Mouse (Mus musculus) mature B cell (primary cell): ENCODE results near the gene Luc7l3.
"Not testable (repeated sequence)": the region's sequence is repeated elsewhere in the genome, so short reads cannot be mapped to it uniquely, and the experiment has no call there.

Experiments used
- in situ Hi-C: fragments of 300-500 bp; cut with MboI; formaldehyde crosslinking; loops from 2 replicates; pipeline ENCODE4 v1.14.3; 2019

Gene Luc7l3

DNA sequence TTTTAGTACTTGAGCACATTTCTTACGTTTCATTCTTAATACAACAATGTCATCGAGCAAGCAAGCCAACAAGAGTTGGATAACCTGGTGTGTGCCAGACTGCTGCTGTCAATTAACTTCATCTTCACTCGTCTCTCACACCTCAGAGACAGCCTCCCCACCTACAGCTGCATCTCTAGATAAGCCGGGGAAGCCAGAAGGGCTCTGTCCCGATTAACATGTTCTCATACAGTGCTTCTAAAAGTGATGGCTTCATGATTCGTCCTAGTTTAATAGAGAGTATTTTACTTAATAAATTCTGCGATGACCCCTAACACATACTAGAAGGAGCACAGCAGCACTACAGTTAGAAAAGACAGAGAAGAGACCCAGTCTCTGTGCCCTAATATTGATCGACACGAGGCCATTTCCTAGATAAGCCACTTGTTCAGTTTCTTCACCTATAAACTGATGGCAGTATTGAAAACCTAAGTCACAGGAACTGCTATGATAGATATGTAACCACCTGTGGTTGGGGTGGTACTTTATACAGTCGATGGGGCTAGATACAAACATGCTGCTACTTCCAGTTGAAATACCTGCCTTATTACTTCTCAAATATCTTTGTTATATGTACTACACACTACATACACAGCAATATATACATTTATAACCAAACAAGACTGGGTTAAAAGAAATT is 31.6 kb downstream of the Luc7l3 start:
- in situ Hi-C loops = no loop called here

GRCm38 (mm10) chr11:94287105-94287504 is 34.7 kb downstream of the Luc7l3 start:
- in situ Hi-C loops = no loop called here

GRCm38 (mm10) chr11:94285886-94286574 is 35.8 kb downstream of the Luc7l3 start:
- in situ Hi-C loops = no loop called here

- in situ Hi-C loops = no loop called here
These were observed 38.2 kb downstream of the Luc7l3 start for GRCm38 (mm10) chr11:94283536-94284099.

DNA sequence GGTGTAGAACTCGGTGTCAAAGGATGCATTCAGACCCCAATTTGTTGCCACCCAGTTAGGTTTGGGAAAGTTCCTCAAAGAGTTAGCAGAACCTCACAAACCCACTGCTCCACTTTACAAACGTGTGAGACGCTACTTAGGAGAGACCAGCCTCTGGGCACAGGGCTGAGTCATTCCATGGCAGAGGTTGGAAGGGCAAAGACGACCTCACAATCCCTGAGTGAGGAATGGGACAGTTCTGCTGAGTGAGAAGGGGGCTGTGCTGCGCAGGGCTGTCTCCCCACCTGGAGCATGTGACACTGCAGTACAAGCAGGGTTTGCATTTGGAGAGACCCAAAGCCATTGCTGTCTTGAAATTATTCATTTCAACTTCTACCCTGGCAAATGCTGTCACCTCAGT is 39.5 kb downstream of the Luc7l3 start:
- in situ Hi-C loops = no loop called here

- in situ Hi-C loops = no loop called here
These were observed 40.3 kb downstream of the Luc7l3 start, which contains the start of gene Gm21885 for GRCm38 (mm10) chr11:94281199-94282181. Gene Gm21885, plus strand, starts transcription at chr11:94281873.

DNA sequence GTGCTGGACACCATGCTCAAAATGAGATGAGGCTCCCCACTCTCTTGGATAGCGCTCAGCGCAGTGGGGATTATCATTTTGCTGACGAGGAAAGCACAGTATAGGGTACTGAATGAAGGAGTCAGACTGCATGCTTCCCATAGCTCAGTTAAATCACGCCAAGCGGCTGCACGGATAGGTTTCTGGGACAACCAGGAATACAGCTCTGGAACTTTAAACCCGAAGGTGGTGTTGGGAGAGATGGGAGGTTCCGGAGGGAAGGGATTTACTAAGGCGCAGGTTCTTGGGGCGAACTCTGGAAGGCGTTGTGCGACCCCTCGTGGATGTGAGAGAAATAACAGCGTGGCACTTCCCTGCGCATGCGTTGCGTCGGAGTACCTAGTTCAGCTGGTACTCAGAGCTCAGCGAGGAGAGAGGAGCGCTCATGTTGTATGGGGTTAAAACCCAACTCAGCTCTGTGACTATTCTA is 44.9 kb downstream of the Luc7l3 start:
- in situ Hi-C loops = no loop called here

GRCm38 (mm10) chr11:94275686-94276085 is 46.1 kb downstream of the Luc7l3 start:
- in situ Hi-C loops = no loop called here

GRCm38 (mm10) chr11:94275226-94275625 is 46.6 kb downstream of the Luc7l3 start:
- in situ Hi-C loops = no loop called here

- in situ Hi-C loops = loop anchor here (5.0 kb wide), 1 partner anchor 142 kb away; no protein-coding TSS in a partner anchor
These were observed 47.5 kb downstream of the Luc7l3 start for GRCm38 (mm10) chr11:94274206-94274867.

GRCm38 (mm10) chr11:94272960-94273927 is 48.5 kb downstream of the Luc7l3 start:
- in situ Hi-C loops = loop anchor here (5.0 kb wide), 1 partner anchor 141 kb away; no protein-coding TSS in a partner anchor

DNA sequence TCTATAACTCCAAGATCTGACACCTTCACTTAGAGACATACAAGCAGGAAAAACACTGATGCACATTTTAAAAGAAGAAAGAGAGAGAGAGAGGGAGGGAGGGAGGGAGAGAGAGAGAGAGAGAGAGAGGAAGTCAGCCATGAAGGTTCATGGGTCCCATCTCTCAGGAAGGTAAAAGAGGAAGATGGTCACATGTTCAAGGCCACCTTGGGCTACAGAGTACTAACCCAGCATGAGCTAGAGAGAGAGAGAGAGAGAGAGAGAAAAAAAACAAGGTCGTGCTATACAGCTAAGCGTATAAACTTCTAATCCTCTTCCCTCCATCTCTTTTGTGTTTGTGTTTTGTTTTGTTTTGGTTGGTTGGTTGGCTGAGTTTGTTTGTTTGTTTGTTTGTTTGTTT is 50.8 kb downstream of the Luc7l3 start:
- in situ Hi-C loops = loop anchor here (5.0 kb wide), 1 partner anchor 139 kb away; no protein-coding TSS in a partner anchor

- in situ Hi-C loops = loop anchor here (5.0 kb wide), 1 partner anchor 138 kb away; no protein-coding TSS in a partner anchor
These were observed 51.9 kb downstream of the Luc7l3 start for GRCm38 (mm10) chr11:94269906-94270305.

DNA sequence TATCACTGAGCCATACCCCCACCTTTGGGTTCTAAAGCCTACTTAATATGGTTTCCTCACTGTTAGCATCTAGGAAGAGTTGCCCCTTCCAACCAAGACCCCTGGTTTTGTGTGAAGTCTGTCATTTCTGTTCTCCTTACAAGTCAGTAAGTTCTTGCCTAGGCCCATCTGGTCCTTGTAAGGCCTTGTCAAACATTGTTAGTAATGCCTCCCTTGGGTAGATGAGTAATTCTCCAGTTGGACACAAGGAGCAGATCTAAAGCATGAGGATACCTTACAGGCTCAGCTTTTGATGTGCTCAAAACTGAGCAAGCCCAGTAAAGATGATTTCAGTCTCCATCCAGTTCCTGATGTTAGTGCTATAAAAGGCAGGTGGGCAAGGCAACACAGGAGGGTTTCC is 53.0 kb downstream of the Luc7l3 start:
- in situ Hi-C loops = no loop called here

DNA sequence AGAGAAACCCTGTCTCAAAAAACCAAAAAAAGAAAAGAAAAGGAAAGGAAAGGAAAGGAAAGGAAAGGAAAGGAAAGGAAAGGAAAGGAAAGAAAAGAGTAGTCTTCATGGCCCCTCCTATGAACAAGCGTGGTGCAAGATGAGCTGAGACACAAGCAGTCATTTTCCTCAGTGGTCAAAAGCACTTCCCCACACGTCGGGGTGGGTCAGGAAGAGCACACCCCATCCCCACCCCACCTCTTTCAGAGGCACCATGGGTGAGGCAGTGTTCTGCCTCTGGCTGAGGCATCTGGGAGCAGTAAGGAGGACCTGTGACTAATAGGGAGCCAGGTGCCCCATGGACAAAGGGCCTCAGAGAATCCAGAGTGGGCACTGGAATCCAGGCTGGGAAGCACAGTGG is 55.6 kb downstream of the Luc7l3 start:
- in situ Hi-C loops = not testable (repeated sequence)

DNA sequence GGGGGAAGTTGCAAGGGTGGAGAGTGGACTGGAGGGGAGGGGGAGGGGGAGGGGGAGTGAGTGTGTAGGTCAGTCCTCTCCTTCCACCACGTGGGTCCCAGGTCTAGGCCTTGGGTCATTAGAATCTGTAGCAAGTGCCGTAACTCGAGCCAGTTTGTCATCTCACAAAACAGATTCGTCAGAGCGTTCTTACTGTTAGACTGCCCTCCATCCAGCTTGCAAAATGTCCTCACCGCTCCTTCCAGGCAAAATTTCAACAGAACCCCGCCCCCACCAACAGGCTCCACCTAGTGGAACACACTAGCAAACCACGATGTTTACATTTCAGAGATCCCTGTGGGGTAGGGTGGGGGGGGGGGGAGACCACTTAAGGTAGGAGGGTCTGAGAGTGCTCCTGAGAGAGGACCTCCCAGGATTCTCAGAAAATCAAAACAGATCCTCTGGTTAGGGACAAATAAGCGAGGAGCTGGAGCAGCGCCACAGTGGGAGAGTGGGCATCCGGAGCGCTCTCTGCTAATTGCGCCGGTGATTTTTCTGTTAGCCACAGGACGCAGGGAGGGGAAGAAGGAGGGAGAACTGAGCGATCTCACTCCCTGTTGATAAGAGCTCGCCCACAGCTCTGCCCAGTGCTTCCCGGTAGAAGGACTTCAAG is 56.5 kb downstream of the Luc7l3 start:
- in situ Hi-C loops = no loop called here

- in situ Hi-C loops = no loop called here
These were observed 60.0 kb downstream of the Luc7l3 start for GRCm38 (mm10) chr11:94261585-94262370.

GRCm38 (mm10) chr11:94259814-94260213 is 62.0 kb downstream of the Luc7l3 start:
- in situ Hi-C loops = no loop called here
